Mouse (Mus musculus) ES-Bruce4 (cell line): ENCODE measurements at regions not wholly inside any gene's neighbourhood (a gene's known extent, or its start where the extent isn't known, plus 50 kb on each side); places are given as distances from the start of the nearest gene placed in this dataset.

Source experiments
- H3K27ac ChIP-seq: 2 replicates; pipeline ENCODE4 v1.5.1; 2012; ENCODE audit warnings: low read length, inconsistent platforms; ENCODE audit not compliant: insufficient read depth
- H3K27me3 ChIP-seq: 2 replicates; pipeline ENCODE4 v1.6.1; 2012; ENCODE audit warnings: mild to moderate bottlenecking, low read length, inconsistent platforms; ENCODE audit not compliant: control insufficient read depth, poor library complexity, insufficient read depth, severe bottlenecking
- H3K36me3 ChIP-seq: 2 replicates; pipeline ENCODE4 v1.6.1; 2012; ENCODE audit warnings: inconsistent platforms, mild to moderate bottlenecking, low read length, moderate library complexity; ENCODE audit not compliant: control insufficient read depth, poor library complexity, insufficient read depth, severe bottlenecking
- H3K4me1 ChIP-seq: one replicate; pipeline ENCODE4 v1.8.1; 2011; ENCODE audit warnings: low read length; ENCODE audit not compliant: control insufficient read depth, insufficient read depth
- H3K4me3 ChIP-seq: 2 replicates; pipeline ENCODE4 v1.5.1; 2011; ENCODE audit warnings: low read depth, mild to moderate bottlenecking, low read length
- H3K9ac ChIP-seq: 2 replicates; pipeline ENCODE4 v1.6.1; 2012; ENCODE audit warnings: low read depth, mild to moderate bottlenecking, inconsistent platforms; ENCODE audit not compliant: poor library complexity, severe bottlenecking
- H3K9me3 ChIP-seq: replicated peaks from 2 replicates; pipeline ENCODE4 v1.6.1; 2012; ENCODE audit warnings: mild to moderate bottlenecking, low read length, inconsistent platforms; ENCODE audit not compliant: control insufficient read depth, poor library complexity, insufficient read depth, severe bottlenecking
- CTCF ChIP-seq: IDR thresholded peaks from one replicate; pipeline ENCODE4 v1.8.1; 2011; ENCODE audit warnings: low read depth, low read length
- EP300 ChIP-seq: IDR thresholded peaks from 2 replicates; pipeline ENCODE4 v1.6.1; 2011; ENCODE audit warnings: low read depth, low read length; ENCODE audit not compliant: insufficient read depth
- POLR2A ChIP-seq: IDR thresholded peaks from one replicate; pipeline ENCODE4 v1.8.1; 2011; ENCODE audit warnings: low read length; ENCODE audit not compliant: insufficient read depth

DNA sequence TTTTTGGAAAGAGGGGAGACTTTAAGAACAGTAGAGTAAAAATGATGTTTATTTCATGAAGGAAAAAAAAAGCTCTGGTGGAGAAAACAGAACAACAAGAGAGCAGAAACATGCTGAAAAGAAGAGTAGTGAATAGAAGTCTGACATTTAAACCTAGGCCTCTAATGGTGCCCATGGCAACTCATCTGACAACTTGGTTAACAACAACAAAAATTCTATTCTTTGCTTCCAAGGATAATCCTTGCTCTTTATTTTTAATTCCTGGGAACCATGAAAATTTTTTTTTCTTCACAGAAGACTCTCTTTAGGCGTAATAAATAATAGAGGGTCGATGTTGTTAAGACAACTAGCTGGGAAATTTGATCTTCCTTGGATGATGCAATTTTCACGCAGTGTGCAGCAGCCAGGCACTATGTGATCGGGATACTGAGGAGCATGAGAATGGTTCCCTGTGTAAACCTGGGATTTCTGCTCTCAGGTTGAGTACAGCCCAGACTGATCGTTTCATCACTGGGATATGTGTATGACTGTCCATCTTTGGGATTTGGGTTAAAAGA is 120.4 kb upstream of the Ndst3 start:
- Histone ChIP-seq H3K36me3 (no peaks in the 10 kb centered on the region), H3K27ac (no peak overlapping the region)

DNA sequence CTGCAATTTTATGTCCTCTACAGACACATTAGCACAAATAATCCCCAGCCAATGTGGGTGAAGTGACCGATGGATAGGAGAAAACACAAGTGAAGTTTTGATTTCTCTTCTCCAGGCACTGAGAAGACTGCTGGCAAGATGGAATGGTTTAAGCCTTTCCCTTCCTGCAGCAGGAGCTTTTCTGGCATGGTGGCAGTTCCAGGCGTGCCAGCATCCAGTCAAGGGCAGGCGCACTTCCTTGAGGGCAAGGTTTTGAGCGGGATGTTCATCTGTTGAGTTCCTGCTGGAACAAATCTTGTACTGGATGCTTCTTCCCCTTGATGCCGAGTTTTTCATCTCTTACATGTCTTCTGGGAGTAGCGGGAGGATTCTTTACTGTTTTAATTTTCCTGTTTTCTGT is 138.1 kb upstream of the Ndst3 start:
- Histone ChIP-seq H3K9ac (no peak overlapping the region), H3K27me3 (no peaks in the 10 kb centered on the region), H3K9me3 (no peaks in the 10 kb centered on the region), H3K27ac (no peak overlapping the region), H3K4me1 (no peaks in the 10 kb centered on the region), H3K36me3 (no peaks in the 10 kb centered on the region), H3K4me3 (no peak overlapping the region)
- TF ChIP-seq CTCF (no peak), EP300 (no peak), POLR2A (no peak)

More for the DNA sequence above, 120.4 kb upstream of the Ndst3 start:
- no peak overlapping the region for H3K9ac ChIP-seq
- no peaks in the 10 kb centered on the region for H3K4me1 ChIP-seq
- H3K9me3 ChIP-seq = no peaks in the 10 kb centered on the region
- H3K27me3 ChIP-seq = no peaks in the 10 kb centered on the region
- TF ChIP-seq CTCF (no peak), EP300 (no peak), POLR2A (no peak)
- H3K4me3 ChIP-seq = no peak overlapping the region

DNA sequence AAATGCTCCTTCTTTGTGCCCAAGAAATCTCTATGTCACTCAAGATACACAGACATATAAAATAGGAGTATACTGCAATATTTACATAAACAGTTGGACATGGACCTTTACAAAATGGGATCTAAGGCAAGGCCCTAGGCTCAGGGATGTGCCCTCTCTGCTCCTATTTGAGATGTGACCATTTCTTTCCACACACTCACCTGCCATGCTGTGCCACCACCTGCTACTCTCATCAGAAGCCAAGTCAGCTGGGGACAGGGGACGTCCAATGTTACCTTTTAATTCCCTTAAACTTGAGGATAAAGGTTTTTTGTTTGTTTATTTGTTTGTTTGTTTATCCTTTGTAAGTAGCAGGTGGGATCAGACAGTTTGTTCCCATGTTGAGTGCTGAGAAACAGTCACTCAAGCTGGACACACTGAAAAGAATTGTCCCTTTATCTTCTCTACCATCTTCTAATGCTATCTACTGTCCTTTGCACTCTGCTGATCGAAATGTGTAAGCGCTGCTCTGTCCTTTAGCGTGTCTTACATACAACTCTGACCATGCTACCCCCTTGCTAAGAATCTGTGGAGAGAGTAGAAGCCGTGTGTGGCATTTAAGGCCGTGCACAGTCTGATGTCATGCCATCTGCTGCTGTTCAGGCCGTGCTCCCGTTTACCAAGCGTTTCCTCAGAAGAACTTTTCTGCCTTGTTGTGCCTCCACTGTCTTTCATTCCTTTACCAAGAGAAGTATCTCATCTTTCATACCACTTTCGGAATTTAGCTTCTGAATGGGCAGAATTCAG is 147.9 kb upstream of the Ndst3 start:
- no peaks in the 10 kb centered on the region for H3K9me3 ChIP-seq
- TF ChIP-seq POLR2A (no peak), EP300 (no peak), CTCF (no peak)
- no peaks in the 10 kb centered on the region for H3K27me3 ChIP-seq
- no peak overlapping the region for H3K27ac ChIP-seq
- no peak overlapping the region for H3K9ac ChIP-seq
- no peak overlapping the region for H3K4me3 ChIP-seq
- no peaks in the 10 kb centered on the region for H3K36me3 ChIP-seq
- no peaks in the 10 kb centered on the region for H3K4me1 ChIP-seq

DNA sequence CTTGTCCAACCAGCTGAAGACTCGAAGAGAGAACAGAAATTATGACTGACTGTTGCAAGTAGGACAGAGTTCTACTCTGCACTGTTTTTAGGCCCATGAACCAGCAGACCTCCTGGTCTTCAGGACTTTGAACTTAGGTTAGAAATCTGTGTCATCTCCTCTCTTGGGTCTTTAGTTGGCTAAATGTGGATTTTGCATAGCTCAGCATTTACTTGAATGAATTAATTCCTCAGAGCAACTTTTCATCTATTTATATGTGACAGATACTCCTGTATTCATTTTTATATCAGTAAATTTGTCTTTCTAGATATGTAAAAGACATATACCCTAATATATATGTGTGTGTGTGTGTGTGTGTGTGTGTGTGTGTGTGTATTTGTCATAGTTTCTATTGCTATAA is 155.9 kb upstream of the Ndst3 start:
- H3K27me3 ChIP-seq = no peaks in the 10 kb centered on the region
- no peaks in the 10 kb centered on the region for H3K4me1 ChIP-seq
- H3K27ac ChIP-seq = no peak overlapping the region
- H3K9me3 ChIP-seq = no peaks in the 10 kb centered on the region
- H3K36me3 ChIP-seq = no peaks in the 10 kb centered on the region
- H3K9ac ChIP-seq = no peak overlapping the region
- TF ChIP-seq CTCF = no peak
- no peak for TF ChIP-seq EP300
- TF ChIP-seq POLR2A = no peak
- H3K4me3 ChIP-seq = no peak overlapping the region

DNA sequence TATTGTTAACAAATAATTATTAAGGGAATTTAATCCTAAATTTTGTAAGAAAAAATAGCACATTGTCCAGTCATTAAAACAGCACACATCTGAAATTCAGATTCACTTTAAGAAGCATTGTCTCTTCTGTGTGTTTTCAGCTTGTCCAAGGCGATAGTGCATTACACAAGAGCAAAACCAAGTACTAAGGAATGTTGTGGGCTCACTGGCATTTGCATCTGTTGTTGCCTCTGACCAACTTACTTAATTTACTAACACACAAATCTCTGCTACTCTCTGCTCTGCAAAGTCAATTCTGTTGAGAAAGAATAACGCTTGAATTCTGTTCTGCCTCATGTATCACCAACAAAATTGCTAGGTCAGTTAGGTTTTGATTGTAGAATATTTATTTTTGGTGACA is 158.0 kb upstream of the Ndst3 start:
- no peak overlapping the region for H3K27ac ChIP-seq
- H3K27me3 ChIP-seq = no peaks in the 10 kb centered on the region
- TF ChIP-seq POLR2A (no peak), EP300 (no peak), CTCF (no peak)

DNA sequence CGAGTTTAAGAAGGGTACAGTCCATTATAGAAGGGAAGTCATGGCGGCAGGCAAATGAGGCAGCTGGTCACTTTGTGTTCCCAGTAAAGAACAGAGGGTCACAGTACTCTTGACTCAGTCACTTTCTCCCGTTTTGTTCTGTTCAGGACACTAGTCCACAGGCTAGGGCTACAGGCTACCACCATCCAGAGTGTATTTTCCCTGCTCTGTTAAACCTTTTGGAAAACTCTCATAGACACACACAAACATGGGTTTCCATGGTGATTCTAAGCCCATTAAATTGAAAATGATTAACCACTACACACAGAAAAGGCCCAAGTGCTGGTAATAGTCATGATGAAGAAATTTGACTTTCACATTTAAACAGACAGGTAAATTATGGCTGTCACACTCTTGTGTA is 162.2 kb upstream of the Ndst3 start:
- Histone ChIP-seq H3K27me3 (no peaks in the 10 kb centered on the region), H3K36me3 (no peaks in the 10 kb centered on the region), H3K9ac (no peak overlapping the region), H3K4me1 (no peaks in the 10 kb centered on the region), H3K27ac (no peak overlapping the region), H3K9me3 (no peaks in the 10 kb centered on the region), H3K4me3 (no peak overlapping the region)
- no peak for TF ChIP-seq POLR2A
- TF ChIP-seq CTCF = no peak
- TF ChIP-seq EP300 = no peak

More for the DNA sequence above, 158.0 kb upstream of the Ndst3 start:
- no peak overlapping the region for H3K9ac ChIP-seq
- no peak overlapping the region for H3K4me3 ChIP-seq
- H3K4me1 ChIP-seq = no peaks in the 10 kb centered on the region
- no peaks in the 10 kb centered on the region for H3K36me3 ChIP-seq
- no peaks in the 10 kb centered on the region for H3K9me3 ChIP-seq
